Mouse (Mus musculus) heart, postnatal 0 days (tissue): ENCODE results near the gene Gadd45gip1.

Experiments
- CTCF ChIP-seq: IDR thresholded peaks from 2 replicates; pipeline ENCODE4 v1.5.1; 2016; ENCODE audit warnings: antibody characterized with exemption, control low read depth, low read depth
- EP300 ChIP-seq: IDR thresholded peaks from 2 replicates; pipeline ENCODE4 v1.6.1; 2016; ENCODE audit warnings: antibody characterized with exemption, low read depth

- TF ChIP-seq CTCF (no peak), EP300 (no peak)
Measured at GRCm38 (mm10) chr8:84786801-84787467, 44.4 kb upstream of the Gadd45gip1 start.
